Mouse (Mus musculus) lung, adult 18-20 months (tissue): ENCODE results near the gene Bmyc.
"Not testable (repeated sequence)": the region's sequence is repeated elsewhere in the genome, so short reads cannot be mapped to it uniquely, and the experiment has no call there.

Experiments used
- DNase-seq, 2 experiments: peaks; one replicate each; pipeline ENCODE4 v3.0.0; 2022; ENCODE audit warnings: mixed read lengths in 2 of 2

Bmyc gene

GRCm38 (mm10) chr2:25733199-25733930 is 26.8 kb downstream of the Bmyc start:
- no peak for DNase-seq

- DNase-seq = not testable (repeated sequence)
Measured at GRCm38 (mm10) chr2:25736709-25737108, 30.2 kb downstream of the Bmyc start, which contains the start of gene Obp2b. Gene Obp2b, plus strand, starts transcription at chr2:25737009.

DNA sequence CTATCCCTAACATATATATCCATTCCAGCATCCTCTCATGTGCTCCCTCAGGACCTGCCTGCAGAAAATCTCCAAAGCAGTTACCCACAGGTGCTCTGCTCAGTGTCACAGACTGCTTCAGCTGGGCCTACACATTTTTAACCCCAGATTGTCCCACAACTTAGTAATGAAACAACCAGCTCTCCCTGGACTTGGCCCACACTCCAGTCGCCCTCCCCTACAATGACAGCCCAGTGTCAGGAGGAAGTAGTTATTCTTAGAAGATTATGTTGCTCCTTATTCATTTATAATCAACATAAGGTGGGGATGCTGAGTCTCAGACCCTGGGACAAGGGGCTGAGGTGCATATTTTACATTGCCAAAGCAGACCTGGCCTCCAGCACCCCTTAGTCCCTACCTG is 35.1 kb downstream of the Bmyc start:
- DNase-seq = no peak

GRCm38 (mm10) chr2:25754201-25754600 is 47.7 kb downstream of the Bmyc start:
- DNase-seq = no peak
